Mouse (Mus musculus) heart, embryonic 15.5 days (tissue): ENCODE measurements around the gene Tgm3. TPM values are rescaled to one million over a fixed set of nuclear protein-coding genes. Genes with fewer than 3 reads are reported as not detected.

Experiments used
- ATAC-seq: fragments of 200-750 bp; cut with Nextera tagmentation; replicated peaks from 2 replicates; pipeline ENCODE4 v1.8.0; 2017; ENCODE audit warnings: low read depth, moderate TSS enrichment; ENCODE audit not compliant: insufficient number of reproducible peaks, insufficient read depth, low FRiP score
- H3K27ac ChIP-seq: fragments of 300-500 bp; sonication (generic); 2 replicates; pipeline ENCODE4 v1.5.1; 2015; ENCODE audit warnings: mild to moderate bottlenecking, inconsistent platforms
- H3K27me3 ChIP-seq: fragments of 300-500 bp; sonication (generic); 2 replicates; pipeline ENCODE4 v1.6.1; 2015; ENCODE audit warnings: inconsistent platforms
- H3K36me3 ChIP-seq: fragments of 300-500 bp; sonication (generic); 2 replicates; pipeline ENCODE4 v1.6.1; 2015; ENCODE audit warnings: mild to moderate bottlenecking, inconsistent platforms
- H3K4me1 ChIP-seq: fragments of 300-500 bp; sonication (generic); replicated peaks from 2 replicates; pipeline ENCODE4 v1.6.1; 2015; ENCODE audit warnings: inconsistent platforms
- H3K4me2 ChIP-seq: fragments of 300-500 bp; sonication (generic); 2 replicates; pipeline ENCODE4 v1.6.1; 2015; ENCODE audit warnings: inconsistent platforms, mild to moderate bottlenecking, moderate library complexity
- H3K4me3 ChIP-seq: fragments of 300-500 bp; sonication (generic); 2 replicates; pipeline ENCODE4 v1.5.1; 2015; ENCODE audit warnings: mild to moderate bottlenecking, inconsistent platforms
- H3K9ac ChIP-seq: fragments of 300-500 bp; sonication (generic); 2 replicates; pipeline ENCODE4 v1.6.1; 2015; ENCODE audit warnings: mild to moderate bottlenecking, inconsistent platforms
- H3K9me3 ChIP-seq: fragments of 300-500 bp; sonication (generic); replicated peaks from 2 replicates; pipeline ENCODE4 v1.6.1; 2016; ENCODE audit warnings: inconsistent platforms
- WGBS: fragments of 180-500 bp; shearing (Covaris S2); methylation state at CpG from one replicate; pipeline ENCODE4 v1.1.7; 2015; ENCODE audit warnings: mixed read lengths; 5-methylcytosine and 5-hydroxymethylcytosine counted together
- polyA plus RNA-seq: library from polyadenylated mRNA; unstranded; fragments of >200 nt; fragmentation: Nextera tagmentation; extraction: Ambion mirVana; gene quantifications from 2 replicates; pipeline ENCODE4 v1.2.1, GENCODE M21; 2015

The Tgm3 gene
- polyA plus RNA-seq, 1 experiment from 2014 or later = not detected

- Histone ChIP-seq H3K4me1 (no peaks in the 10 kb centered on the region), H3K27me3 (no peaks in the 10 kb centered on the region), H3K4me2 (no peak overlapping the region), H3K36me3 (no peaks in the 10 kb centered on the region), H3K27ac (no peak overlapping the region), H3K9me3 (no peaks in the 10 kb centered on the region), H3K9ac (no peak overlapping the region), H3K4me3 (no peak overlapping the region)
- 76% methylated on average over 2 of the region's 2 CpGs for WGBS
- ATAC-seq = no peak
Observed at GRCm38 (mm10) chr2:130018084-130018483, 5.9 kb downstream of the Tgm3 start.

- Histone ChIP-seq H3K27ac (no peak overlapping the region), H3K9ac (no peak overlapping the region), H3K36me3 (no peaks in the 10 kb centered on the region), H3K4me2 (no peak overlapping the region), H3K4me3 (no peak overlapping the region), H3K9me3 (no peaks in the 10 kb centered on the region), H3K27me3 (no peaks in the 10 kb centered on the region), H3K4me1 (peaks cover 8% of the 10 kb centered on the region)
- ATAC-seq = no peak
- 44% methylated on average over 4 of the region's 4 CpGs for WGBS
Observed at GRCm38 (mm10) chr2:130027890-130028289, 15.7 kb downstream of the Tgm3 start.

DNA sequence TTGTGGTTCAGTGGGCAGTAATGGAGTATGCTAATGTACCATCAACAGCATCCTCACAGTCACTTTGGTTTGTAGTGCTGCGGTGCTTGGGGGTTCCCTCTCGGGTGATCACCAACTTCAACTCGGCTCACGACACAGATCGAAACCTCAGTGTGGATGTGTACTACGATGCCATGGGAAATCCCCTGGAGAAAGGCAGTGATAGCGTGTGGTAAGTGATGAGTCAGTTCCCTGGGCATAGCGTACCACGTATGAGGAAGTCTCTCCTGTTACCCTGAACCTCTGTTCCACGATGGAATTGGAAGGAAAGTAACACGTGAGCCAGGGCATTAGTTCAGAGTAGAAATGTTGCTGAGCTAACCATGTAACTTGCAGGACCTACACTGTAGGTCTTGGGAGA, 17.7 kb downstream of the Tgm3 start:
- no peak overlapping the region for H3K27ac ChIP-seq
- H3K9ac ChIP-seq = no peak overlapping the region
- WGBS = 83% methylated on average over 11 of the region's 11 CpGs
- peaks cover 8% of the 10 kb centered on the region for H3K4me1 ChIP-seq
- H3K36me3 ChIP-seq = no peaks in the 10 kb centered on the region
- H3K9me3 ChIP-seq = no peaks in the 10 kb centered on the region
- no peak overlapping the region for H3K4me3 ChIP-seq
- no peaks in the 10 kb centered on the region for H3K27me3 ChIP-seq
- H3K4me2 ChIP-seq = no peak overlapping the region
- ATAC-seq = no peak

- no peak overlapping the region for H3K4me2 ChIP-seq
- no peaks in the 10 kb centered on the region for H3K9me3 ChIP-seq
- H3K4me1 ChIP-seq = peaks cover 7% of the 10 kb centered on the region
- no peak overlapping the region for H3K4me3 ChIP-seq
- no peak for ATAC-seq
- no peaks in the 10 kb centered on the region for H3K27me3 ChIP-seq
- 39% methylated on average over 3 of the region's 3 CpGs for WGBS
- no peak overlapping the region for H3K27ac ChIP-seq
- H3K9ac ChIP-seq = no peak overlapping the region
- H3K36me3 ChIP-seq = no peaks in the 10 kb centered on the region
Observed at GRCm38 (mm10) chr2:130032661-130033060, 20.5 kb downstream of the Tgm3 start.

DNA sequence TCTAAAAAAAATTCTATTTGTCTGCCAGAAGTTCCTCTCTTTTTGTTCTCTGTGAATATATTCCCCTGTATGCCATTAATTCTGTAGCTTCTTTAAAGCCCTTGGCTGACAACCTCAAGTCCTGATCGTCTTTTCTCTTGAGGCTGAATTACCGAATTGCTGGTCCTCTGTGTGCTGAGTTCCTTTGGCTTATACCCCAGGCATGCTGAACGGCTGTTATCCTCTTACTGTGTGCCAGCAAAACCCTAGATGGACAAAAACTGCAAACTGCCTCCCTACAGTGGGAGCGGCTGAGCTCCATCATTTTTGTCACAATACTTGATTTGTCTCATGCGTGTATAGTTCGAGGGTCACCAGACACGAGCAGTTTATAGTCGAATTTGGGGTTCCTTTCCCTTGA, 24.7 kb downstream of the Tgm3 start:
- no peaks in the 10 kb centered on the region for H3K36me3 ChIP-seq
- H3K4me2 ChIP-seq = no peak overlapping the region
- no peaks in the 10 kb centered on the region for H3K9me3 ChIP-seq
- no peak overlapping the region for H3K9ac ChIP-seq
- WGBS = 73% methylated on average over 8 of the region's 8 CpGs
- H3K27me3 ChIP-seq = no peaks in the 10 kb centered on the region
- no peak overlapping the region for H3K27ac ChIP-seq
- no peaks in the 10 kb centered on the region for H3K4me1 ChIP-seq
- no peak overlapping the region for H3K4me3 ChIP-seq
- no peak for ATAC-seq

DNA sequence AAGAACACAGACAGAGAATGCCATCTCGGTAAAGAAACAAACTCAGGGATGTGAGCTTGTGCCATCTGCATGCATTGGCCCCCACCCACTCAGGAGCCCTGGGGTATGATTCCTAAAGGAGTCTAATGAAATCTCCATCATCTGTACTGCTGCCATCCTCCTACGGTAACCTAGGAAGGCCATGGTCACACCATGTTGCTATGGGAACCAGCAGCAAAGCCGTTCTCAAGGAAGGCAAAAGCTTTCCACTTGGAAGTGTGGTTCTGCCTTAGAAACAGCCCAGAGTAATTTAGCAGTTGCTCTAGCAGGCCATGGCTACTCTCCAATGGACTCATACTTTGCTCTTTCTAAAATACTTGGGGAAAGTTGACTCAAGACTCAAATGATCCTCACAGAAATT, 26.8 kb downstream of the Tgm3 start:
- no peaks in the 10 kb centered on the region for H3K36me3 ChIP-seq
- H3K4me1 ChIP-seq = no peaks in the 10 kb centered on the region
- H3K4me2 ChIP-seq = no peak overlapping the region
- ATAC-seq = no peak
- no peak overlapping the region for H3K4me3 ChIP-seq
- no peak overlapping the region for H3K9ac ChIP-seq
- no peaks in the 10 kb centered on the region for H3K9me3 ChIP-seq
- no peak overlapping the region for H3K27ac ChIP-seq
- H3K27me3 ChIP-seq = no peaks in the 10 kb centered on the region
- WGBS = 72% methylated on average over 3 of the region's 3 CpGs

- no peak overlapping the region for H3K4me2 ChIP-seq
- no peaks in the 10 kb centered on the region for H3K27me3 ChIP-seq
- WGBS = 78% methylated on average over 6 of the region's 6 CpGs
- no peaks in the 10 kb centered on the region for H3K4me1 ChIP-seq
- no peaks in the 10 kb centered on the region for H3K36me3 ChIP-seq
- no peaks in the 10 kb centered on the region for H3K9me3 ChIP-seq
- no peak overlapping the region for H3K9ac ChIP-seq
- no peak overlapping the region for H3K4me3 ChIP-seq
- H3K27ac ChIP-seq = no peak overlapping the region
- ATAC-seq = no peak
Observed at GRCm38 (mm10) chr2:130040190-130040886, 28.2 kb downstream of the Tgm3 start.

- Histone ChIP-seq H3K36me3 (no peaks in the 10 kb centered on the region), H3K4me3 (no peak overlapping the region), H3K27ac (no peak overlapping the region), H3K9ac (no peak overlapping the region), H3K4me2 (no peak overlapping the region), H3K27me3 (no peaks in the 10 kb centered on the region), H3K9me3 (no peaks in the 10 kb centered on the region), H3K4me1 (no peaks in the 10 kb centered on the region)
- no peak for ATAC-seq
- 82% methylated on average over 4 of the region's 4 CpGs for WGBS
Observed at GRCm38 (mm10) chr2:130043835-130044234, 31.7 kb downstream of the Tgm3 start.

DNA sequence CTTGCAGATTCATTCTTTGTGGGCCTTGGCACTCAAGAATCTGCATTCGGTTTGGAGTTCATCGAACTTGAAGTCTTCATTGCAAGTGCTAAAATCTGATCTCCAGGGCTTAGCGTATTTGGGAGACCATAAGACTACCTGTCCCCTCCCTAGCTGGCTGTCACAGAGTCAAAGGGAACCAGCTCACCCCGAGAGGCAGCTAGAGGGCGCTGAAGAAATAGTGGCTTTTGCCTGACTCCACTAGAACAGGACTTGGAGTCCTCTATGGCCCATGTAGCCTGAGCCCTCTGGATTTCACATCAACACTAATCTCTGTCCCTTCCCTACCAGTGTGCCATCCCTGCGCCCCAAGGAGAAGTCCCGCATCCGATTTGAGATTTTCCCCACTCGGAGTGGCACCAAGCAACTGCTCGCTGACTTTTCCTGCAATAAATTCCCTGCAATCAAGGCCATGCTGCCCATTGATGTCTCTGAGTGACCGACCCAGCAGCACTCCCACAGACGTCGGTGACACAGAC, 35.8 kb downstream of the Tgm3 start:
- Histone ChIP-seq H3K27ac (no peak overlapping the region), H3K9ac (no peak overlapping the region), H3K4me3 (no peak overlapping the region), H3K4me1 (no peaks in the 10 kb centered on the region), H3K9me3 (no peaks in the 10 kb centered on the region), H3K4me2 (no peak overlapping the region), H3K36me3 (no peaks in the 10 kb centered on the region), H3K27me3 (no peaks in the 10 kb centered on the region)
- no peak for ATAC-seq
- 69% methylated on average over 13 of the region's 13 CpGs for WGBS

- Histone ChIP-seq H3K4me3 (no peak overlapping the region), H3K4me2 (no peak overlapping the region), H3K4me1 (no peaks in the 10 kb centered on the region), H3K36me3 (no peaks in the 10 kb centered on the region), H3K27me3 (no peaks in the 10 kb centered on the region), H3K27ac (no peak overlapping the region), H3K9ac (no peak overlapping the region), H3K9me3 (no peaks in the 10 kb centered on the region)
- no peak for ATAC-seq
- WGBS = 79% methylated on average over 6 of the region's 6 CpGs
Observed at GRCm38 (mm10) chr2:130048792-130049191, 36.6 kb downstream of the Tgm3 start.

DNA sequence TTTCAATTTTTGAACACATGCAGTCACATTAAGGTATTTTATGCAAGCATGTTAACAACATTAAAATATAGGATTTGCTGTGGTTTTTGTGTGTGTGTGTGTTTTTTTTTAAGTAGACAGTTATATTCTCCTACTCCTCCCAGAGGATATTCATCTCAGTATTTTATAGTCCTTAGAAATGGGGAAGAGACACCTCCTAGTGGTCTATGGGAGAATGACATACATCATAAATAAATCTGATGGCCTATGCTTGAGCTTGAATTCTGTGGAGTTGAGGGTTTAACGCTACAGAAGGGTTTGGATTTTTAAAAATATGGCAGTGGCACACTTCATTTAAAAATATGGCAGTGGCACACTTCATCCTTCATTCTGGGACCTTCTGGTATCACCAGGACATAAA, 46.0 kb downstream of the Tgm3 start:
- H3K4me3 ChIP-seq = no peak overlapping the region
- no peak overlapping the region for H3K4me2 ChIP-seq
- H3K4me1 ChIP-seq = no peaks in the 10 kb centered on the region
- H3K27me3 ChIP-seq = no peaks in the 10 kb centered on the region
- no peak overlapping the region for H3K9ac ChIP-seq
- H3K9me3 ChIP-seq = no peaks in the 10 kb centered on the region
- no peak overlapping the region for H3K27ac ChIP-seq
- no peaks in the 10 kb centered on the region for H3K36me3 ChIP-seq
- no peak for ATAC-seq
- WGBS = 50% methylated on average over 1 of the region's 1 CpGs

- Histone ChIP-seq H3K36me3 (no peaks in the 10 kb centered on the region), H3K9ac (no peak overlapping the region), H3K4me3 (no peak overlapping the region), H3K4me1 (no peaks in the 10 kb centered on the region), H3K4me2 (no peak overlapping the region), H3K27me3 (no peaks in the 10 kb centered on the region), H3K9me3 (no peaks in the 10 kb centered on the region), H3K27ac (no peak overlapping the region)
- no peak for ATAC-seq
- WGBS = 25% methylated on average over 3 of the region's 3 CpGs
Observed at GRCm38 (mm10) chr2:130068228-130068627, 56.1 kb downstream of the Tgm3 start.
